Mouse (Mus musculus): ENCODE results near the gene Stpg2. TPM values are rescaled to one million over a fixed set of nuclear protein-coding genes. Genes with fewer than 3 reads are reported as not detected.
A peak's percentile ranks its signal among the peaks of the same experiment; 100 is the strongest.
"Not testable (repeated sequence)": the region's sequence is repeated elsewhere in the genome, so short reads cannot be mapped to it uniquely, and the experiment has no call there.

The Stpg2 gene
- polyA plus RNA-seq, 1 experiment from 2014 or later: 0.06 TPM

- H3K9ac ChIP-seq: no peak overlapping the region
- no peak overlapping the region for H3K4me3 ChIP-seq
- ATAC-seq (ENCODE audit: low FRiP score, low read depth): no peak
- 38% methylated on average over 5 of the region's 5 CpGs for WGBS
- H3K4me1 ChIP-seq (replicated peaks): no peaks in the 10 kb centered on the region
- H3K9me3 ChIP-seq: no peaks in the 10 kb centered on the region
- H3K27ac ChIP-seq (replicated peaks): no peak overlapping the region
- H3K4me2 ChIP-seq: no peak overlapping the region
- H3K36me3 ChIP-seq: no peaks in the 10 kb centered on the region
- no peaks in the 10 kb centered on the region for H3K27me3 ChIP-seq
Observed at GRCm38 (mm10) chr3:139502216-139502615, 296.7 kb downstream of the Stpg2 start.

- Histone ChIP-seq H3K27ac (replicated peaks) (no peak overlapping the region), H3K4me1 (replicated peaks) (peaks cover 5% of the 10 kb centered on the region; the same call in 1 of the 2 replicates), H3K36me3 (no peaks in the 10 kb centered on the region), H3K9ac (no peak overlapping the region), H3K4me3 (no peak overlapping the region), H3K9me3 (no peaks in the 10 kb centered on the region), H3K27me3 (no peaks in the 10 kb centered on the region), H3K4me2 (no peak overlapping the region)
- WGBS: 24% methylated on average over 6 of the region's 6 CpGs
- ATAC-seq (ENCODE audit: low FRiP score, low read depth): peak; percentile 81
Observed at GRCm38 (mm10) chr3:139509275-139509985, 303.9 kb downstream of the Stpg2 start.

GRCm38 (mm10) chr3:139578496-139578895, 373.0 kb downstream of the Stpg2 start:
- no peaks in the 10 kb centered on the region for H3K4me1 ChIP-seq (replicated peaks)
- no peak overlapping the region for H3K4me3 ChIP-seq
- 88% methylated on average over 2 of the region's 2 CpGs for WGBS
- no peaks in the 10 kb centered on the region for H3K27me3 ChIP-seq
- no peak overlapping the region for H3K27ac ChIP-seq (replicated peaks)
- H3K36me3 ChIP-seq: no peaks in the 10 kb centered on the region
- H3K9me3 ChIP-seq: no peaks in the 10 kb centered on the region
- no peak overlapping the region for H3K9ac ChIP-seq
- no peak overlapping the region for H3K4me2 ChIP-seq
- no peak for ATAC-seq (ENCODE audit: low FRiP score, low read depth)

- no peak for ATAC-seq (ENCODE audit: low FRiP score, low read depth)
- no peak overlapping the region for H3K27ac ChIP-seq (replicated peaks)
- no peaks in the 10 kb centered on the region for H3K4me1 ChIP-seq (replicated peaks)
- no peaks in the 10 kb centered on the region for H3K27me3 ChIP-seq
- no peak overlapping the region for H3K9ac ChIP-seq
- no peak overlapping the region for H3K4me3 ChIP-seq
- H3K4me2 ChIP-seq: no peak overlapping the region
- no peaks in the 10 kb centered on the region for H3K36me3 ChIP-seq
- no peaks in the 10 kb centered on the region for H3K9me3 ChIP-seq
Observed at GRCm38 (mm10) chr3:139581298-139581697, 375.8 kb downstream of the Stpg2 start.

- H3K4me2 ChIP-seq: no peak overlapping the region
- no peaks in the 10 kb centered on the region for H3K27me3 ChIP-seq
- 76% methylated on average over 3 of the region's 3 CpGs for WGBS
Observed at GRCm38 (mm10) chr3:139599508-139599907, 394.0 kb downstream of the Stpg2 start.

GRCm38 (mm10) chr3:139608267-139608666, 402.8 kb downstream of the Stpg2 start:
- not testable (repeated sequence) for ATAC-seq (ENCODE audit: low FRiP score, low read depth); H3K4me3 ChIP-seq

More at GRCm38 (mm10) chr3:139599508-139599907, 394.0 kb downstream of the Stpg2 start:
- Histone ChIP-seq H3K4me1 (replicated peaks) (no peaks in the 10 kb centered on the region), H3K36me3 (no peaks in the 10 kb centered on the region), H3K9ac (no peak overlapping the region), H3K27ac (replicated peaks) (no peak overlapping the region), H3K9me3 (no peaks in the 10 kb centered on the region; the same call in 1 of the 2 replicates), H3K4me3 (no peak overlapping the region)
- no peak for ATAC-seq (ENCODE audit: low FRiP score, low read depth)

GRCm38 (mm10) chr3:139614641-139615040, 409.1 kb downstream of the Stpg2 start:
- H3K9me3 ChIP-seq: no peaks in the 10 kb centered on the region
- no peaks in the 10 kb centered on the region for H3K36me3 ChIP-seq
- no peak overlapping the region for H3K4me3 ChIP-seq
- no peak overlapping the region for H3K9ac ChIP-seq
- no peak for ATAC-seq (ENCODE audit: low FRiP score, low read depth)
- no peaks in the 10 kb centered on the region for H3K4me1 ChIP-seq (replicated peaks)
- no peak overlapping the region for H3K4me2 ChIP-seq
- 74% methylated on average over 3 of the region's 3 CpGs for WGBS
- H3K27me3 ChIP-seq: no peaks in the 10 kb centered on the region
- H3K27ac ChIP-seq (replicated peaks): no peak overlapping the region

More at GRCm38 (mm10) chr3:139608267-139608666, 402.8 kb downstream of the Stpg2 start:
- not testable (repeated sequence) for H3K9ac ChIP-seq; H3K27me3 ChIP-seq; H3K27ac ChIP-seq (replicated peaks); H3K4me1 ChIP-seq (replicated peaks); H3K36me3 ChIP-seq; H3K4me2 ChIP-seq; H3K9me3 ChIP-seq

- Histone ChIP-seq H3K36me3 (no peaks in the 10 kb centered on the region), H3K27ac (replicated peaks) (no peak overlapping the region), H3K4me1 (replicated peaks) (no peaks in the 10 kb centered on the region), H3K9ac (no peak overlapping the region), H3K4me2 (no peak overlapping the region), H3K9me3 (no peaks in the 10 kb centered on the region), H3K27me3 (no peaks in the 10 kb centered on the region), H3K4me3 (no peak overlapping the region)
- WGBS: 80% methylated on average over 7 of the region's 7 CpGs
- ATAC-seq (ENCODE audit: low FRiP score, low read depth): no peak
Observed at GRCm38 (mm10) chr3:139615791-139616190, 410.3 kb downstream of the Stpg2 start.

GRCm38 (mm10) chr3:139637887-139638286, 432.4 kb downstream of the Stpg2 start:
- WGBS: 68% methylated on average over 8 of the region's 8 CpGs
- no peak for ATAC-seq (ENCODE audit: low FRiP score, low read depth)

GRCm38 (mm10) chr3:139651505-139651904, 446.0 kb downstream of the Stpg2 start:
- H3K4me3 ChIP-seq: no peak overlapping the region
- no peaks in the 10 kb centered on the region for H3K36me3 ChIP-seq
- no peaks in the 10 kb centered on the region for H3K4me1 ChIP-seq (replicated peaks)
- ATAC-seq (ENCODE audit: low FRiP score, low read depth): no peak
- H3K27ac ChIP-seq (replicated peaks): no peak overlapping the region
- no peaks in the 10 kb centered on the region for H3K9me3 ChIP-seq
- no peaks in the 10 kb centered on the region for H3K27me3 ChIP-seq
- WGBS: 51% methylated on average over 4 of the region's 4 CpGs
- H3K9ac ChIP-seq: no peak overlapping the region
- H3K4me2 ChIP-seq: no peak overlapping the region

More at GRCm38 (mm10) chr3:139637887-139638286, 432.4 kb downstream of the Stpg2 start:
- Histone ChIP-seq H3K27ac (replicated peaks) (no peak overlapping the region), H3K4me2 (no peak overlapping the region), H3K9me3 (no peaks in the 10 kb centered on the region), H3K4me1 (replicated peaks) (no peaks in the 10 kb centered on the region), H3K36me3 (no peaks in the 10 kb centered on the region), H3K27me3 (no peaks in the 10 kb centered on the region), H3K4me3 (no peak overlapping the region), H3K9ac (no peak overlapping the region)

GRCm38 (mm10) chr3:139659416-139659815, 453.9 kb downstream of the Stpg2 start:
- no peak for ATAC-seq (ENCODE audit: low FRiP score, low read depth)
- no peaks in the 10 kb centered on the region for H3K36me3 ChIP-seq
- no peak overlapping the region for H3K27ac ChIP-seq (replicated peaks)
- H3K27me3 ChIP-seq: no peaks in the 10 kb centered on the region
- no peak overlapping the region for H3K4me2 ChIP-seq
- whole genome bisulfite sequencing: 44% methylated on average over 4 of the region's 4 CpGs
- no peaks in the 10 kb centered on the region for H3K4me1 ChIP-seq (replicated peaks)
- H3K9ac ChIP-seq: no peak overlapping the region
- no peaks in the 10 kb centered on the region for H3K9me3 ChIP-seq
- no peak overlapping the region for H3K4me3 ChIP-seq

- Histone ChIP-seq H3K27ac (replicated peaks) (no peak overlapping the region), H3K4me3 (no peak overlapping the region), H3K4me2 (no peak overlapping the region), H3K4me1 (replicated peaks) (no peaks in the 10 kb centered on the region), H3K9ac (no peak overlapping the region), H3K9me3 (no peaks in the 10 kb centered on the region), H3K27me3 (no peaks in the 10 kb centered on the region), H3K36me3 (no peaks in the 10 kb centered on the region)
- no peak for ATAC-seq (ENCODE audit: low FRiP score, low read depth)
Observed at GRCm38 (mm10) chr3:139662241-139662640, 456.7 kb downstream of the Stpg2 start.

- ATAC-seq (ENCODE audit: low FRiP score, low read depth): no peak
- Histone ChIP-seq H3K4me2 (no peak overlapping the region), H3K4me3 (no peak overlapping the region), H3K4me1 (replicated peaks) (no peaks in the 10 kb centered on the region), H3K9me3 (no peaks in the 10 kb centered on the region), H3K9ac (no peak overlapping the region), H3K27me3 (no peaks in the 10 kb centered on the region), H3K36me3 (no peaks in the 10 kb centered on the region), H3K27ac (replicated peaks) (no peak overlapping the region)
- 87% methylated on average over 5 of the region's 5 CpGs for WGBS
Observed at GRCm38 (mm10) chr3:139663712-139664245, 458.3 kb downstream of the Stpg2 start.

Measured in hindbrain, embryonic 15.5 days (tissue).